Mouse (Mus musculus) cerebellum, adult 11 months (tissue): ENCODE data around the gene Arl4a.

Experiments used
- DNase-seq: peaks from one replicate; pipeline ENCODE4 v3.0.0; 2022

Gene Arl4a

DNA sequence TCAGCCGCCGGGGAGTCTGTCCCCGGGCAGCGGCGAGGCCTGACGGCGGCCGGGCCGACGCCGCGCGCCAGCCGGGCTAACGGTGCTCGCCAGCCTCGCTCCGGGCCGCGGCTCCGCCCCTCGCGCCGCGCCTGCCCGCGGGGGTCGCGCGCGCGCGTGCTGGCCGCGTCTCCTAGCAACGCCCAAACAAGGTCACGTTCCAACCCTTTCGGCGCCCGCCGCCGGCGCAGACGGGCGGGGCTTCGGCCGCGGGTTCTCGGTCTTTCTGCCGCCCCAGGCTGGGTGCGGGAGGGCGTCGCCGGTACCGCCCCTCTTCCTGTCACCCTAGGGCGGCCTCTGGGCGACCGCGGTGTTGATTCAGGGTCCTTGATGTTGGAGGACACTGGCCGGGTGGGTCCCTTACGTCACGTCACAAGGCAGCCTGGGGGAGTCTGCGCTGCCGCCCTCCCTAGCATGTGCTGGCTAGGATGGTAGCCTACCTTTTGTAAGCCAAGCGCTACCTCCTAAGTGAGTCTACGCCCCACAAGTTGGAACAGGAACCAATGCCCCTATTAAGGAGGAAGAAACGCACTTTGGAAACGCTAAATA is at the start of gene Arl4a:
Arl4a (minus strand) TSS at position 150 of the 588 bp plus-strand sequence.
- peak; percentile 80 for DNase-seq

DNA sequence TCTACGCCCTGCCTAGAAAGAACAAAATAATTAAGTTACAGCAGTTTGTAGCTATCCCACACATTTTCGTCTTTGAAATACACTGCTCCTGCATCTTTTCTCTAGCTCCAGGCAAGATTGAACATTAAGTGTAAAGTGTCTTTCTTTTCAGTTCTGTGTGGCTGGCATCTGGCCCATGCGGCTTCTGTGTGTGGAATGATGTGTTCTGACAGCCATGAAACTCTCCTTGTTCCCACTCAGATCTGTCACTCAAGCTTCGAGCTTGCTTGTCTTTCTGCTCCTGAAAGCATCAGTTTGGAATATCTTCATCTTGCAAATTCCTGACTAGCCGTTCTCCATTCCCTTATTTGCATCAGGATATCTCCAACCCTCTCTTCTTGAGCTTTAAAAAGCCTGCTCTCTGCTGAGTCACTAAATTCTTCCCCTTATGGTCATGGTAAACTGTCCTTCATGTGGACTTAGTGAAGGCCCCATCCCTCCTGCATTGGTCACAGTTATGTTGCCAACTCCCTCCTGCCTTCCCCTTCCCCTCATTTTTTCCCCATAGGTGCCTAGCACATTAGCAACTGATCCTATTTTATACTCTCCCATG is 48.0 kb upstream of the Arl4a start:
- DNase-seq, result no peak

DNA sequence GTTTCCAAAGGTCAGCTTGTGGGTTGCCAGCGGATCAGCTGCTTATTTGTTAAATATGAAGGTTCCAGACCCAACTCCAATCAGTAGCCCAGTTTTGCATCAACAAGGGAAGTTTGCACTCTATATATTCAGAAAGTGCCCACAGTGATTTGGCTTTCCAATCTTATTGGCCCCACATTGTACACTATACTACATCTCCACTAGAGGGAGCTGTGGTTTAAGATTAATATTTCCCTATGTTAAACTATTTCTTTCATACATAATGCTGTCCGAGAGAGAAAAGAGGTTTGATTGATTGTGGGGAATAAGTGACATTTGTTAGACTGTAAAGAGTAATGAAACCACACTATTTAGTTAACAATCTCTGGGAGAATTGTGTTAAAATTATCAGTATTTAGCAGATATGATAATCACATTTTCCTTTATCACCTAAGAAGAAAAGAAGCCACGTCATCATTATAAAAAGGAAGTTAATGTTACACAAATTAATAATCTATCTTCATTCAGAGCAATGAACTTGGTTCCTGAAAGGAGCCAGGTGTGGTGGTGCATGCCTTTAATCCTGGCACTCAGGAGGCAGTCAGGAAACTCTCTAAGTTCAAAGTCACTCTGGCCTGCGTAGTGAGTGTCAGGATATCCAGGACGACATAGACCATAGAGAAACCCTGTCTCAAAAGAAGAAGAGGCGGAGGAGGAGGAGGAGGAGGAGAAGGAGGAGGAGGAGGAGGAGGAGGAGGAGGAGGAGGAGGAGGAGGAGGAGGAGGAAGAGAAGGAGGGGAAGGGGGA is 44.8 kb upstream of the Arl4a start:
- DNase-seq, result no peak

DNA sequence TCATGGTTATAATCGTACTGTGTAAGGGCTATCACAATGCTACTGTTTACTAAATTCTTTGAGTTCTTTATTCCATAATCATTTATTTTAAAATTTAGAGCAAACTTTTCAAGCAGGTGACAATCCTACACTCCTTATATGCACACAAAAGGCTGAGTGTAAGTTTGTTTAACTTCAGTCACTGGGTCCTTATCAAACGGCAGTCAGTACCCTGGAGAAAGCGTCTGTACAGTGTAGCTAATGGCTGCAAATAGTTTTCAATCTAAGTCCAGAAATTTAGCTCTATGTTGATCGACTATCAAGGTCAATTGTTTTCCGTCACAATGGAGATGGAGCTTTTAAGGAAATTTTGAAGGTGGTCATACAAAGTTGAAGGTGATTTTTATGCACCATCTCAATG is 44.2 kb upstream of the Arl4a start:
- DNase-seq, result no peak

DNA sequence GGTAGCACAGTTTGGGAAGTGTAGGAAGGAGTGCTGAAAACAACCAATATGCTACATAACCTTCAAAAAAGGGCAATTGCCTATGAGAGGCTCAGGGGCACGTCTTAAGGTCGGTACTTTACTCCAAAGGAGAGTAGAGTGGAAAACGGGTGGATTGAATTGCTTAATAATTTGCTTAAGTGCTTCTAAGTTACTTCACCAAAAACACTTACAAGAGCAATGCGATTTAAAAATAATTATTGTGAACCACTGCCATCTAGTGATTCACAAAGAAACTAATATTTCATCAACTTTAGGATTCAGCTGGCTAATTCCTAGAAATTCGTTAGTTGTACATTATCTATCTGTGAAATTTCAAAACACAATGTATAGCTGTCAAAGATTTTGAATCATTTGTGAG is 35.8 kb upstream of the Arl4a start:
- DNase-seq, result no peak

DNA sequence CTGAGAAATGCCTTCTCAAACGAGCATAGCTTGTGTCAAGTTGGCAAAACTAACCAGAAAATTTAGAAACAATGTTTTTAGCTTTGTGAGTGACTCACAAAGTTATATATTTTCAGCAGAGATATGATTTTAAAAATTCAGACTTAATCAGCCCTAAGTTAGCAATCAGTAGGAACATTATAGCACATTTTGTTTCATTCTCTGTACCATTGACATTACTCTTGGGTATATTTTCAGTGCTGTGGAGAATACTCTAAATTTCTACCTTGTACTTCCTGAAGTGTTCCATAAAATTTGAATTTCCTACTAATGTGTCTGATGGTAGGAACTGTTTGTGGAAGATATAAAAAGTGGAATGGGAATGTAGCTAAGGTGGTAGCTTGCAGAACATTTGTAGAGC is 9.2 kb upstream of the Arl4a start:
- no peak for DNase-seq

DNA sequence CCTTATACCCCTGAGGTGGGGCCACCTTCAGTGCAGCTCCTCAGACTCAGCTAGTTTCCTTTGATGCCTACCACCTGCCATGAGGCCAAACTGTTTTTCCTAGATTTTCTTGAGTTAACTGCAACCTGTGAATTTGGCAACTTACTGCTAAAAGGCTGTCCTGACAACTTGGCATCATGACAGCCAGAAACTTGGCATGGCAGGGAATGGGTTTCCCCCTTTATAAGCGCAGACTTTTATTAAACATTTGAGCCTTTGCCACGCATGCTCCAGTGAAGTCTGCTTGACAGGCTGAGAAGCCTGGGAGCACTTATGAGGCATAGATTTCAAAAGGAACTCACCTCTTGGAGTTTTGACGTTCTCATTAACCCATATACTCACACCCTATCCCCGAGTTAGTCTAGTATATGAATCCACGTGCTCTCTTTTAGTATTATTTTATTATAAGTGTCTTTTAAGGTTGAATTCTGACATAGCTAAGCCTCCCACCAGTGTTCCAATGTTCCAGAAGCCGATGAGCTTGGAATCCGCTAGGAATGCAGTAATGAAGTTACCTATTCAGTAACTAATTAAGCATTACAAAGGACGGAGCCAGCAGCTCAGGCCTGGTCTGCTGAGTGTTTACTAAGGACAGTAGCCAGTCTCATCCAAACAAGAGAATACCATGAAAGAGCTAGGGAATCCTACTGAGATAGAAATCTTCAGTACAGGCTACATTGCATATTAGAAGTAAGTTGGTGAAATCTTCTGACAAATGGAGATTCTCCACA is 6.2 kb upstream of the Arl4a start:
- DNase-seq, result no peak

DNA sequence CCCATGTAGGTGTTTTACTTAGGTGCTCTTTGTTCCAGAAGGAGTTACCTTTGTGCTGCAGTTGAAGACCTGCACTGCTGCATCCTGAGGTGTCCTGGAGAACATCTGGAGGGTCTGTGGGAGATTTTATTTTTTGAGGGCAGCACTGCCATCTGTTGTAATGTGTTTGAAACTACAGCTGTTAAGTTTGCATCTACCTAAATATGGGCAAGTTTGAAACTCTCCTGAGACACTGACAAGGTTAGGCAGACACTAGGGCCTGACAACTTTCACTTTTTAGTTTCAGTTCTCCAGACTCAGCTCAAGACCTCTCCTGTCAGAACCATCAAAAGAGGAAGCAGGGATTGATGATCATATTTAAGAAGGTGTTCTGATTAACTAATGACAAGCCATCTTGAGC is 2.2 kb upstream of the Arl4a start:
- no peak for DNase-seq

DNA sequence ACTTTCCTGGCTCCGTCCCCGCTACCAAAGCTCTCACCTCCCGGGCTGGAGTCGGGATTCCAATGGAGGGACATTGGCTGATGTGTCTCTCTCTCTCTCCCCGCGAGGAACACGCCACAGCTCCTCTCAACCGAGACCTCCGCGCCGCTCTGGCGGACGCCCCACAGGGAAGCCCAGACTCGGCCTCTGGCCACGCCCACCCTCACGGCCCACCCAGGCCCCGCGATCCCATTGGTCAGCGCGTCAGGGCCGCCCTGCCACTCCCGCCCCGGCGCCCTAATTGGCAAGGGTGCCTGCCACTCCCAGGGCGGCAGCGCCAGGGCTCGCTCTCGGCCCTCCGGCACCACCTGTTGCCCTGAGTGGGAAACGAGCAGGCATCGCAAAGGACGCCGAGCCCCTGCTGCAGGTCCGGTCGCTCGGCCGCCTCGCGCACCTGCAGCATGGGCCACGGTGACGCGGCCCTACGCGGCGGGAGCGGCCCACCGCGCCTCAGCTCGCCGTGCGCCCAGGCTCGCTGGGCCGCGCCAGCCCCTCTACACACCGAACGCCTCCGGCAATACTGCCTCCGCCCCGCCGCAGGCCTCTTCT is 505 bp downstream of the Arl4a start:
- peak; percentile 97 for DNase-seq

DNA sequence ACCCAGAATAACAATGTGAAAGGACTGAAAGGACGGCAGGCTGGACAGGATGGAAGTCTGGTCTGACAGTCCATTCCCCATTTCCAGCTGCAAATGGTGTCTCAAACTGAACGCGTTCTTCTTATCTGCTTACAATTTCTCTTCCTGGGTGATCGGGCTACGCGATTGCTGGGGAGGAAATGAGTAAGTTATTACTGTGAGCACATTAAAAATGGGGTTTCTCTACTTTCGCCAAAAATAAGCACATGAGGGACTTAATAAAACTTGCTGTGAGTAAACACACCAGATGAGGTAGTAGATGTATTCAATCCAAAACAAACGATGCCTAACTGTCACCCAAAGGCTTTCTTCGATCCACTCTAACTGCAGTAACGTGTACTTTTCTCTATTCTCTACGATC is 1.2 kb downstream of the Arl4a start:
- no peak for DNase-seq

DNA sequence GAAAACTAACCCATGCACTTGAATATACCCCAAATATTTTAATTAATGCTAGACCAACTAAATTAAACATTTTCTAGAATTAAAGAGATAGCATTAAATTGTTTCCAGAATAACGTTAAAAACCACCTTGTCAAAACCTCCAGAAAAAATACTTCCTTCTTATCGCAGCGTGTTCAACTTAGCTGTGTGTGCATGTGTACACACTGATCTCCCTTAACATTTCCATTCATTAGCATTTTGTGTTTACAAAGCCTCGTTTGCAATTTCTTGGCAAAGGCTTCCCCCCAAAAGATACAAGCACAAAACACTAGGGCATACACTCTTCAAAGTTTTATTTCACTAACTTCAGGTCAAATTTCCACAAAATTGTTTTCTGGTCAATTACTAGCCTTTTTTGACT is 2.3 kb downstream of the Arl4a start:
- no peak for DNase-seq

DNA sequence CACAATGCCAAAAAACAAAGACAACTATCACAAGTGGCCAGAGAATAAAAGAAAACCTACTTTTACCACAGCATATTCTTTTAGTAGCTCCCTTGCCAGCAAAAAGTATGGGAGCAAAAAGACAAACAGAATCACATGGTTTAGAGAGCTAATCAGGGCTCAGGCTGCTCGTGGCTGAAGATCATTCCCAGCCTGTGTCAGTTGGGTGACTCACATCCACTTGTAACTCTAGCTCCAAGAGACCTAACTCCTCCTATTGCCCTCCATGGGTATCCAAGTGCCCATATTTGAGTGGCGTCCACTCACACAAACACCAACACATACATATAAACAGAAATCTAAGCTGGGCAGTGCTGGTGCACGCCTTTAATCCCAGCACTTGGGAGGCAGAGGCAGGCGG is 8.6 kb downstream of the Arl4a start:
- DNase-seq, result no peak

DNA sequence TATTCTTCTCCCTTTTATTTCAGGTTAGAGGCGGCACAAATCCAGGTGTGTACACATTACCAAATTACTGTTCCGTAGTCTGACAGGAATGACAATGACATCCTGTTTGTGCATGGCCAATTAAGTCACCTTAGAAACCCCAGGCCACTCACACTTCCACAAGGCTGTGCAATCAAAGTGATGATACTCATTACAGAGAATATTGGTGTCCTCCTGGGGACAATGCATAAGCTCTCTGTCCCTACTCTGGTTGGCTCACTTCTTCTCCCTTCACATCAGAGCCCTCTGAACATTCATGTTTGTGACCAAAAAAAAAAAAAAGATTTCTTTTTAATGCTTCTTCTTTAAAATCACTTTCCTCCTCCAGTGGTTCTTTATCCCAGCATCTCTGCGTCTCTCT is 10.0 kb downstream of the Arl4a start:
- no peak for DNase-seq

DNA sequence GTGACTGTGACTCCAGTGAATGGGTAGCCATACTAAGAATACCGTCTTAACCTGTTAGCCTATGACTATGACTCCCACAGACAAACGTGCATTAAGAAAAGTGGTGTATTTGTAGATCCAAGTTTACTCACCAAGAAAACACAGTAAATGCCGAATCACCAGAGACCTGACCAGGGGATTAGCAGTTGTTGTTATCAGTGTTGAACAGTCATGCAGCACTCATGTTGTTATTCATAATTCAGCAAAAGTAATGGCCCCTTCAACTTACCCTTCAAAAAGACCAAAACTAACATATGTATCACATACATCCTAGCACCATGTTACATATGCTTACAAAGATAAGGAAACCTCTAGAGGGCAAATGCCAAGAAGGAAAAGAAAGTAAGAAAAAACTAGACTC is 10.4 kb downstream of the Arl4a start:
- no peak for DNase-seq

DNA sequence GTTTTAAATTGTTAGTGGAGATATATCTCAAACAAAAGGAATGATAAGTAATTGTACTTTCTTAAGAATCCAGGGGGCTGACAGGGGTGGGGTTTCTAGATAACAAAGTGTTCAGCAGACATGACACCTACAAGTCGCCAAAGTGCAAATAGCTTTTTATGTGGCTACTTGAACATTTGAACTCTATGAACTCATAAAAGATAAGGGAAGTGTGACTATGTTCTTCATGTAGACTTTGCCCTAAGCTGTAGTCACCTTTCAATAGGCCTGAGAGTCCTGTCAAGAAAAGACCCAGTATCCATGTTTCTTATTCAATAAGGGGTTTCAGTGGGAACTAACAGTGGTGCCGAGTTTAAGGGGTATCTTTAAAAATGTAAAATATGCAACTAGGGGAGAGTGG is 13.9 kb downstream of the Arl4a start:
- no peak for DNase-seq

DNA sequence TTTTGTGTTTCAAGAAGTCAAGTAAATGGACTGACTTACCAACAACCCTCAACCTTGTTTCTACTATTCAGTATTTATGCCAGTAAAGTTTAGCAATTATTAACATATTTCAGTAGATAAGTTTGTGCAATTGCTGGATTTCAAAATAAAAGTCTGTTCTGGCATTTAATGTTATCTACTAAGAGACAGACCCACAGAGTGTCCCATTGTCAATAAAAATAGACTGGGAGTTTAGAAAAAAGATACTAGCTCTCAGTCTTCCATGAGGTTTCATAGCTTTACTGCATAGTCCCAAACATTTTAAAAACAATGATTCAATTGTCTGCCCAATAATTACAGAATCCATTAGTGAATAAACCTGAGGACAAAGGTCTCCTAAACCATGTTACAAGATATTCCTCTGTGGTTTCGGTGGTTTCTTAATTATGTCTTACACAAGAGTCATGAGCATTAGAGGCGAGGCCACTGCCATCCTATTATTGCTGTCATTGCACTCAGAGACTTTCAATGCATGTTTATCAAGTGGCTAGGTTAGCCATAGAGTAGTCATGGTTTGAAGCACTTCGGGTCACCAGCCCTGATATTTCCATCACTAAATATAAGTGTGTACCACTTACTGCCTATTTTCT is 14.7 kb downstream of the Arl4a start:
- DNase-seq, result no peak

DNA sequence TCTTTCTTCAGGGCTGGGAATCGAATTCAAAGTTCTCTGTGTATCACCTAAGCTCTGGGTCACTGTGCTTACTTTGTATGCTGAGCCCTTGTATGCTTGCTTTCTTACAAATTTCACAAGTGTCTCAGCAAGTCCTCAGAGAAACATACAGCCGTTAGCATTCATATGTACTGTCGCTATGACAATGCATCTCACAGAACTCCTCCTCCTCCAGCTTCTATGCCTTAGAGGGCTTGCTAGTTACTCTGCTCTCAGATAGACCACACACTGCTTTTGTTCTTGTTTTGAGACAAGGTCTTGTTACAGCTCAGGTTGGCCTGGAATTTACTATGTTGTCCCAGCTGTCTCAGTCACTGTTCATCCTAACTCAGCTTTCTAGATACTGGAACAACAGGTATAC is 15.5 kb downstream of the Arl4a start:
- no peak for DNase-seq

DNA sequence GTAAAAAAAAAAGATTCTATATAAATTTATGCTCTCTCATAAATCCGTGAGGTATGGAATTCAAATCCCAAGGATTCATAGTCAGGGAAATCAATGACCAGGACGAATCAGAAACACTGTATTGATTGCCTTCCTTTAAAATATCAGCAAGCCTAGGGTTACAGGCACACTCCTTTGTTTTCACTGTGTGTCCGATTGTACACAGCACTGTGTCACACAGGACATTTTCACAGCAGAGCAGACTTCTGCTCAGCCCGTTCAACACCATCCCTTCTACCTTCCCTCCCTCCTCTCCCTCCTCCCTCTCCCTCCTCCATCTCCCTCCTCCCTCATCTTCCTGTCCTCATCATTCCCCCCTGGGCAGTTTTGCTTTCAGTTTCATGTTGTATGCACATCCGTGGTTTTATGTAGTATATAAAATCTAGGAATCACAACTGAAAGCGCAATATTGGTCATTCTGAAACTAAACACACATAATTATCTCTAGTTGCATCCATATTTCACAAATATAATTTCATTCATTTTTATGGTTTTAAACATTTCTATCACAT is 19.8 kb downstream of the Arl4a start:
- no peak for DNase-seq

DNA sequence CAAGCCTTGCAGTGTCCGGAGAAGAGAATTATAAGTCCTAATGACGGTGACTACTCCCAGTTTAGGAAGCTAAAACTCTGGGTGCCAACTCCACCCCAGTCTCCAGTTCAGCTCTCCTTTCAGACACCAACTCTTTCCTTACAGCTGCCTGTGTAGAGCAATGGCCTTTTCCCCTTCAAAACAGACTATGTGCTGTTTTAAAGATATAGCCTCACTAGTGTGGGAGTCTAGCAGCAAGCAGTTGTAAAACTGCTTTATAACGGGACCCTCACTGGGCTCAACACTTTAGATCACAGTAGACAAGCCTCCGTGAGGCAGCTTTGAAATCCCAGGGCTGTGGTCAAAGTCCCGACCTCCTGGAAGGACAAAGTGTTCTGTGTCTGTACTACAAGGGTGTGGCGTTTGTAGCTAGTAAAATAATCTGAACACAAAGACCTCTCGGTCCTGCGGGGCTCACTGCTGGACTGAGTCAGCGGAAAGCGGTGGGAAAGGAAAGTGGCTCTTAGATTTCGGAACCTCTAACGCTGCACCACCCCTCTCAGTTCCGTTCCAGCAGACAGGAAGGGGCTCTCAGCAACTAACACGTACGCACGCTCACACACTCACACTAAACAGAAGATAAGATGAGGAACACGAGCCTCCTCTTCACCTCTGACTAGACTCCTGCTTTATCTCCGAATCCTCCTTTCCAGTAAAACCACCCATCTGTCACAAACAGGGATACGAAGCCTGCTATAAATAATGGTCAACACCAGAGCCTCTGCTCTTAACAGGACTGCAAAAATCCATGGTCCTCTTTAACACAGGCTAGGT is 21.0 kb downstream of the Arl4a start:
- DNase-seq, result no peak

DNA sequence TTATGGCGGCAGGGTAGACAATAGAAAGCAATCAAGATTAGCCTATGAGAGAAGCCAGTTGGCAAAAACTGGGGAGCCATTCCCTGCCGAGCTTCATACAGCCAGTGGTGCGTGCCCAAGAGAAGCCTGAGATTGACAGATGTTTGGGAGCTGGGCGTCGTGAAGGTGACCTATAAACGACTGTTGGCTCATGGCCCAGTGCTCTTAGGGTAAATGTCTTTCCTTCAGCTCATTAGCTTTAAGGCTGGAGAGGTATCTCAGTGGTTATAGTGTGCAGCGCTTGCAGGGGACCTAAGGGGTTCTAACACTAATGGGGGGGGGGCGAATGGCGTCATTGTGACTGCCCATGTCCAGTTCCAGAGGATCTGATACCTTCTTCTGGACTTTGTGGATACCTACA is 21.8 kb downstream of the Arl4a start:
- DNase-seq, result no peak

DNA sequence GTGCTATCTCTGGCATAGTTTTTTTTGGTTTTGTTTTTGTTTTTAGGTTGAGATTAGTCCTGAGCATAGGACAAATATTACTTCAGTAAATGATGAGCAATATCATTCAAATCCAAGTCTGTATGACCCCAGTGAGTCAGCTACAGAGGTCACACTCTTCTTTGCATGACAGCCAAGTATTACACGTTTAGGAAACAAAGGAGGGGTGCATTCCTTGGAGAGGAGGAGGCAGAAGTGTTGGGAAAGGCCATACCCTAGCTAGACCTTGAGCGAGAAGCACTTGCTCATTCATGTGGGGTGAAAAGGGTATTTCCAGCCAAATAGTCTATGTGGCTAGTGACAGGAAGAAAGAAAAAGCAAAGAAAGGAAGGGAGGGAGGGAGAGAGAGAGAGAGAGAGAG is 28.0 kb downstream of the Arl4a start:
- DNase-seq, result no peak

DNA sequence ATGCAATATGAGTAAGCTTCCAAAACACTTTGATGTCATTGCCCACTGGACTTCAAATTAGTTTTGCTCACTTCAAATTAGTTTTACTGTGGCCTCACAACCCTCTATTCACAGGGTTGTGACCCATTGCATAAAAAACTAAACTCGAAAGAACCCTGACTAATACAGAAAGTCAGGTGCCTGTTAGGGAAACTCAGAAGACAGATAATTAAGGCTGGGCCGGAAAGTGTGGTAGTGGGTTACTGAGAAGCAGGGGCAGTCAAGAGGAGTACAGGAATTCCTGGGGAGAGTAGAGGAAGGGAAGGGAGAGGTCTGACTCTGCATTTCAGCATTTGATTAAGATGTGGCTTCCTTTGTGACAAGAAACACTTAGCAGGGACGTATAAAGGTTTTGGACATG is 29.4 kb downstream of the Arl4a start:
- no peak for DNase-seq
